Mouse (Mus musculus) hindbrain, embryonic 13.5 days (tissue): ENCODE results near the gene Thoc3. TPM values are rescaled to one million over a fixed set of nuclear protein-coding genes. Genes with fewer than 3 reads are reported as not detected.

Experiments used
- ATAC-seq: fragments of 200-750 bp; cut with Nextera tagmentation; 2 replicates; pipeline ENCODE4 v1.8.0; 2017; ENCODE audit warnings: moderate TSS enrichment; ENCODE audit not compliant: low FRiP score
- H3K27ac ChIP-seq: fragments of 300-500 bp; sonication (generic); 2 replicates; pipeline ENCODE4 v1.5.1; 2015; ENCODE audit warnings: inconsistent platforms, mild to moderate bottlenecking, moderate library complexity
- H3K27me3 ChIP-seq: fragments of 300-500 bp; sonication (generic); 2 replicates; pipeline ENCODE4 v1.6.1; 2015; ENCODE audit warnings: mild to moderate bottlenecking, inconsistent platforms
- H3K36me3 ChIP-seq: fragments of 300-500 bp; sonication (generic); 2 replicates; pipeline ENCODE4 v1.6.1; 2015; ENCODE audit warnings: mild to moderate bottlenecking, inconsistent platforms
- H3K4me1 ChIP-seq: fragments of 300-500 bp; sonication (generic); replicated peaks from 2 replicates; pipeline ENCODE4 v1.6.1; 2015; ENCODE audit warnings: inconsistent platforms
- H3K4me2 ChIP-seq: fragments of 300-500 bp; sonication (generic); 2 replicates; pipeline ENCODE4 v1.6.1; 2015; ENCODE audit warnings: inconsistent platforms, mild to moderate bottlenecking, moderate library complexity
- H3K4me3 ChIP-seq: fragments of 300-500 bp; sonication (generic); 2 replicates; pipeline ENCODE4 v1.5.1; 2015; ENCODE audit warnings: mild to moderate bottlenecking, inconsistent platforms
- H3K9ac ChIP-seq: fragments of 300-500 bp; sonication (generic); 2 replicates; pipeline ENCODE4 v1.6.1; 2015; ENCODE audit warnings: mild to moderate bottlenecking, inconsistent platforms
- H3K9me3 ChIP-seq: fragments of 300-500 bp; sonication (generic); 2 replicates; pipeline ENCODE4 v1.6.1; 2016; ENCODE audit warnings: inconsistent platforms
- WGBS: fragments of 180-500 bp; shearing (Covaris S2); methylation state at CpG from one replicate; pipeline ENCODE4 v1.1.7; 2015; 5-methylcytosine and 5-hydroxymethylcytosine counted together
- polyA plus RNA-seq: library from polyadenylated mRNA; unstranded; fragments of >200 nt; fragmentation: Nextera tagmentation; extraction: Ambion mirVana; gene quantifications from 2 replicates; pipeline ENCODE4 v1.2.1, GENCODE M21; 2015

The Thoc3 gene
- polyA plus RNA-seq, 1 experiment from 2014 or later: 94.5 TPM

GRCm38 (mm10) chr13:54479286-54479685 is 10.6 kb upstream of the Thoc3 start:
- peaks cover 13% of the 10 kb centered on the region; the same call in 1 of the 2 replicates for H3K27me3 ChIP-seq
- no peaks in the 10 kb centered on the region for H3K9me3 ChIP-seq
- H3K4me2 ChIP-seq: no peak overlapping the region
- H3K9ac ChIP-seq: no peak overlapping the region
- no peak overlapping the region for H3K27ac ChIP-seq
- 70% methylated on average over 3 of the region's 3 CpGs for WGBS
- H3K36me3 ChIP-seq: no peaks in the 10 kb centered on the region
- H3K4me1 ChIP-seq: no peaks in the 10 kb centered on the region
- no peak for ATAC-seq
- no peak overlapping the region for H3K4me3 ChIP-seq

GRCm38 (mm10) chr13:54475702-54476101 is 7.1 kb upstream of the Thoc3 start:
- Histone ChIP-seq H3K4me2 (no peak overlapping the region), H3K9ac (no peak overlapping the region), H3K27me3 (peaks cover 15% of the 10 kb centered on the region; the same call in 1 of the 2 replicates), H3K4me1 (no peaks in the 10 kb centered on the region), H3K9me3 (no peaks in the 10 kb centered on the region), H3K36me3 (no peaks in the 10 kb centered on the region), H3K27ac (no peak overlapping the region), H3K4me3 (no peak overlapping the region)
- no peak for ATAC-seq
- 92% methylated on average over 5 of the region's 5 CpGs for WGBS

- Histone ChIP-seq H3K4me2 (no peak overlapping the region), H3K36me3 (no peaks in the 10 kb centered on the region), H3K9me3 (no peaks in the 10 kb centered on the region), H3K4me3 (no peak overlapping the region), H3K27me3 (peaks cover 13% of the 10 kb centered on the region; the same call in 1 of the 2 replicates), H3K4me1 (no peaks in the 10 kb centered on the region), H3K27ac (no peak overlapping the region), H3K9ac (no peak overlapping the region)
- WGBS: 85% methylated on average over 2 of the region's 2 CpGs
- ATAC-seq: no peak
These were observed 6.3 kb upstream of the Thoc3 start for GRCm38 (mm10) chr13:54474996-54475395.

GRCm38 (mm10) chr13:54471967-54472366 is 3.3 kb upstream of the Thoc3 start:
- 87% methylated on average over 4 of the region's 4 CpGs for WGBS
- Histone ChIP-seq H3K4me3 (no peak overlapping the region), H3K4me1 (peaks cover 12% of the 10 kb centered on the region), H3K4me2 (no peak overlapping the region), H3K9me3 (no peaks in the 10 kb centered on the region), H3K27ac (no peak overlapping the region), H3K36me3 (peaks cover 5% of the 10 kb centered on the region), H3K27me3 (0 out of 2 replicates have a peak, but pooled peaks cover 6% of the 10 kb centered on the region), H3K9ac (no peak overlapping the region)
- no peak for ATAC-seq

GRCm38 (mm10) chr13:54469012-54469354 is 334 bp upstream of the Thoc3 start:
- peaks cover 35% of the 10 kb centered on the region for H3K36me3 ChIP-seq
- no peak overlapping the region; the same call in 1 of the 2 replicates for H3K9ac ChIP-seq
- no peaks in the 10 kb centered on the region for H3K9me3 ChIP-seq
- 0 out of 2 replicates have a peak, but pooled peaks cover 5% of the 10 kb centered on the region for H3K27me3 ChIP-seq
- 17% methylated on average over 4 of the region's 4 CpGs for WGBS
- peak overlapping the region; percentile 94 for H3K4me2 ChIP-seq
- peaks cover 15% of the 10 kb centered on the region for H3K4me1 ChIP-seq
- no peak overlapping the region for H3K27ac ChIP-seq
- peak; percentile 83 for ATAC-seq
- H3K4me3 ChIP-seq: peak overlapping the region; percentile 93

- peaks cover 97% of the 10 kb centered on the region for H3K36me3 ChIP-seq
- H3K4me2 ChIP-seq: no peak overlapping the region
- no peaks in the 10 kb centered on the region for H3K27me3 ChIP-seq
- no peaks in the 10 kb centered on the region for H3K4me1 ChIP-seq
- H3K4me3 ChIP-seq: no peak overlapping the region
- H3K9ac ChIP-seq: no peak overlapping the region
- no peaks in the 10 kb centered on the region for H3K9me3 ChIP-seq
- WGBS: 92% methylated on average over 4 of the region's 4 CpGs
- ATAC-seq: no peak
- no peak overlapping the region for H3K27ac ChIP-seq
These were observed 9.4 kb downstream of the Thoc3 start for GRCm38 (mm10) chr13:54459282-54459681.

GRCm38 (mm10) chr13:54457062-54457461 is 11.6 kb downstream of the Thoc3 start:
- Histone ChIP-seq H3K9ac (no peak overlapping the region), H3K27me3 (no peaks in the 10 kb centered on the region), H3K4me3 (no peak overlapping the region), H3K4me1 (no peaks in the 10 kb centered on the region), H3K27ac (no peak overlapping the region), H3K9me3 (no peaks in the 10 kb centered on the region), H3K4me2 (no peak overlapping the region), H3K36me3 (peaks cover 78% of the 10 kb centered on the region)
- no peak for ATAC-seq
- 89% methylated on average over 2 of the region's 2 CpGs for WGBS

- peaks cover 10% of the 10 kb centered on the region for H3K27me3 ChIP-seq
- H3K4me1 ChIP-seq: peaks cover 9% of the 10 kb centered on the region
- H3K27ac ChIP-seq: no peak overlapping the region
- peak overlapping the region; percentile 40; the same call in 1 of the 2 replicates for H3K4me2 ChIP-seq
- H3K36me3 ChIP-seq: no peaks in the 10 kb centered on the region
- WGBS: 4% methylated on average over 14 of the region's 15 CpGs
- H3K9ac ChIP-seq: no peak overlapping the region
- peak; percentile 43; the same call in 1 of the 2 replicates for ATAC-seq
- H3K9me3 ChIP-seq: no peaks in the 10 kb centered on the region
- no peak overlapping the region for H3K4me3 ChIP-seq
These were observed 21.0 kb downstream of the Thoc3 start for GRCm38 (mm10) chr13:54447496-54448224.

GRCm38 (mm10) chr13:54446686-54447495 is 21.8 kb downstream of the Thoc3 start:
- H3K27me3 ChIP-seq: peaks cover 10% of the 10 kb centered on the region
- no peaks in the 10 kb centered on the region for H3K9me3 ChIP-seq
- 32% methylated on average over 19 of the region's 19 CpGs for WGBS
- no peaks in the 10 kb centered on the region for H3K36me3 ChIP-seq
- H3K9ac ChIP-seq: peak overlapping the region; percentile 61; the same call in 1 of the 2 replicates
- 0 out of 2 replicates have a peak overlapping the region, but pooled peaks have one; percentile 11 for H3K4me2 ChIP-seq
- no peak overlapping the region for H3K4me3 ChIP-seq
- peak; percentile 73; the same call in 1 of the 2 replicates for ATAC-seq
- no peak overlapping the region for H3K27ac ChIP-seq
- peaks cover 9% of the 10 kb centered on the region for H3K4me1 ChIP-seq

GRCm38 (mm10) chr13:54443693-54444092 is 25.0 kb downstream of the Thoc3 start:
- H3K4me1 ChIP-seq: peaks cover 9% of the 10 kb centered on the region
- H3K4me3 ChIP-seq: no peak overlapping the region
- no peaks in the 10 kb centered on the region for H3K36me3 ChIP-seq
- peaks cover 10% of the 10 kb centered on the region for H3K27me3 ChIP-seq
- H3K9ac ChIP-seq: no peak overlapping the region
- WGBS: 82% methylated on average over 3 of the region's 3 CpGs
- no peaks in the 10 kb centered on the region for H3K9me3 ChIP-seq
- H3K27ac ChIP-seq: no peak overlapping the region
- no peak for ATAC-seq
- H3K4me2 ChIP-seq: no peak overlapping the region

- Histone ChIP-seq H3K4me3 (no peak overlapping the region), H3K27me3 (0 out of 2 replicates have a peak, but pooled peaks cover 3% of the 10 kb centered on the region), H3K9ac (no peak overlapping the region), H3K4me1 (no peaks in the 10 kb centered on the region), H3K9me3 (no peaks in the 10 kb centered on the region), H3K4me2 (no peak overlapping the region), H3K27ac (no peak overlapping the region), H3K36me3 (no peaks in the 10 kb centered on the region)
- 75% methylated on average over 7 of the region's 7 CpGs for WGBS
- ATAC-seq: no peak
These were observed 28.7 kb downstream of the Thoc3 start for GRCm38 (mm10) chr13:54439912-54440311.

GRCm38 (mm10) chr13:54438814-54439213 is 29.8 kb downstream of the Thoc3 start:
- Histone ChIP-seq H3K27ac (no peak overlapping the region), H3K4me3 (no peak overlapping the region), H3K4me2 (no peak overlapping the region), H3K27me3 (no peaks in the 10 kb centered on the region), H3K36me3 (no peaks in the 10 kb centered on the region), H3K9me3 (no peaks in the 10 kb centered on the region), H3K9ac (no peak overlapping the region), H3K4me1 (no peaks in the 10 kb centered on the region)
- no peak for ATAC-seq
- 79% methylated on average over 3 of the region's 3 CpGs for WGBS
